Mouse (Mus musculus): ENCODE results near the gene Tmem82.
"Not testable (repeated sequence)": the region's sequence is repeated elsewhere in the genome, so short reads cannot be mapped to it uniquely, and the experiment has no call there.

Tmem82 gene

DNA sequence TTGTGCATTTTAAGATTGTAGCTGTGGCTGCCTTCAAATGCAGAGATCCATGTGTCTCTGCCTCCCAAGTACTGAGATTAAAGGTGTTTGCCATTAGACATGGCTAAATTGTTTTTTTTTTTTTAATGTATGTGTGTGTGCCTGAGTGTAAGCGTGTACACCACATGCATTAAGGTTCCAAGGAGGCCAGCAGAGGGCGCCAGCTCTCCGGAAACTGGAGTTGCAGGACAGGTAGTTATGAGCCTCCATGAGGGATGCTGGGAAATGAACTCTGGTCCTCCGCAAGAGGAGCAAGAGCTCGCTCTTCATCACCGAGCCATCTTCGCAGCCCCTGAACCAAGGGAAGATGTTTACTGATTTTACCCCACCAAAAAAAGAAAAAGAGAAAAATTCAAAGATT is 41.6 kb downstream of the Tmem82 start:
- no peak for DNase-seq (ENCODE audit: low spot score in 2 of 2)

GRCm38 (mm10) chr4:141576404-141576803 is 42.0 kb downstream of the Tmem82 start:
- DNase-seq (ENCODE audit: low spot score in 2 of 2) = no peak

- DNase-seq (ENCODE audit: low spot score in 2 of 2) = peak; percentile 64 to 93
Measured at GRCm38 (mm10) chr4:141574789-141575702, 43.4 kb downstream of the Tmem82 start.

DNA sequence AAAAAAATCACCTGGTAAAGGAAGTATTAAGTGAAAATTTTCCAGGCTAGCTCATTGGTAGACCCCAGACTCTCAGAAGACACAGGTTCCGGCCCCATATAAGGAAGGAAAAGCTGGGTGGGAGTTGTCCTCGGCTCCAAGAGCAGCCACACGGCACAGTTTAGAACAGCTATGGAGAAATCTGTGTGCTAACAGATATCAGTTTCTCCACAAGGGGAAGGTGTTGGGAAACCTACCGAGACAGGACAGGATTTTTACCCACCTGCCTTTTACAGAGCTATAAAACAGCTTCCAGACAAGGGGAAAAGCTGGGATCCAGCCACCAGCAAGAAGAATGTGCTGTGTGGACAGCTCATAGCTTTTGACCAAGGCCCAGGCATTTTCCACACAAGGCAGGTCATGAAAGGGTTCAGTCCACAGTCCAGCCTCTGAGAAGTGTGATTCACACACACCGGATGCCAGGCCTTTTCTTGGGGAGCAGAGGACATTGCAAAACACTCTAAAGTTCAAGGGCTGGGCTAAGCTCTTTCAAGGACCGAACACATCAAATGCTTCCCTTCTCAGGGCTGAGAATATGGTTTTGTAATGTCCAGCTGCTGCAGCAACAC is 45.0 kb downstream of the Tmem82 start:
- DNase-seq (ENCODE audit: low spot score in 2 of 2) = no peak

DNA sequence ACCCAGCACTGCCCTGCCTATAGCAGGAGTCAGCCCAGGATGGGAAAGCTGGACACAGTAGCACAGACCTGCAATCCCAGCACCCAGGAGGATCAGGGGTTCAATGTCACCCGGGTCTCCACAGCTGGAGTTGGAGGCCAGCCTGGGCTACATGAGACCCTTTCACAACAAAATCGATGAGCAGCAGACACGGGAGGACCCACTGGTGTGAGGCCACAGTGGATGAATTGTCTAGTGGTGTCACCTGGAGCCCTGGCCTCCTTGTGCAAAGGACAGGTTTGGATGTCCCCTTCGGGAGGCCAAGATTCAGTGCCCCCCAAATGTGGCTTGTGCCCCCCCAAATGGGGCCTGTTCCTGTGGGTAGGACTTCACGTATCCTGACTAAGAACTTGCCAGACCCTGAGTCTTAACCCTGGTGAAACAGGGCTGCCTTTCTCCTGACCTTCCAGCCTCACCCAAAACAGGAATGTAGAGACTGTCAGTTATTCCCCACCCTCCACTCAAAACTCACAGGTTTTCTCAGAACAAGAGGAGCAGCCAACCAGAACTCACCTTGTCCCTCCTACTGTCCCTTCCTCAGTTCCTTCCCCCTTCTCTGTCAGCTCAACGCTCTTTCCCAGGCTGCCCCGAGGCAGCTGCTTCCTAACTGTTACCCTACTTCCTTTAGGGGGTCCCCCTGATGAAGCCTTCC is 45.6 kb downstream of the Tmem82 start:
- no peak for DNase-seq (ENCODE audit: low spot score in 2 of 2)

GRCm38 (mm10) chr4:141571934-141572333 is 46.5 kb downstream of the Tmem82 start:
- DNase-seq (ENCODE audit: low spot score in 2 of 2) = no peak

DNA sequence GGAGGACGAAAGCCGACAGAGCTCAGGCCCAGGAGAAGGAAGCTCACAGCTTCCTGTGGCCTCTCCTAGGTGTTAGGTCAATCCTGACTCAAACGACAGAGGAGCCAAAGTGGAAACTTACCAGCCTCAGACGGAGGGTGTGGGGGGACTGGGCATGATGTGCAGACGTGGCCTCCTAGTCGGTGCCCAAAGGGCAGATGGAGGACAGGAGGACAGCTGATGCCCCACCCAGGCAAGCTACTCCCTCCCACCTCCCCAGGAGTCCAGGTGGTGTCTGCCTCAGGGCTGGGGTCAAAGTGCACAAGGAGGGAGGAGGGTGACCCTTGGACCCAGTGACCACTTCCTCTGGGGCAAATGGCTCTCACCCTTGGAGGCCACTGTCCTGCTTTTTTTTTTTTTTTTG is 47.1 kb downstream of the Tmem82 start:
- DNase-seq (ENCODE audit: low spot score in 2 of 2) = no peak

GRCm38 (mm10) chr4:141570821-141571220 is 47.6 kb downstream of the Tmem82 start:
- DNase-seq (ENCODE audit: low spot score in 2 of 2) = no peak

GRCm38 (mm10) chr4:141570004-141570403 is 48.4 kb downstream of the Tmem82 start:
- no peak for DNase-seq (ENCODE audit: low spot score in 2 of 2)

DNA sequence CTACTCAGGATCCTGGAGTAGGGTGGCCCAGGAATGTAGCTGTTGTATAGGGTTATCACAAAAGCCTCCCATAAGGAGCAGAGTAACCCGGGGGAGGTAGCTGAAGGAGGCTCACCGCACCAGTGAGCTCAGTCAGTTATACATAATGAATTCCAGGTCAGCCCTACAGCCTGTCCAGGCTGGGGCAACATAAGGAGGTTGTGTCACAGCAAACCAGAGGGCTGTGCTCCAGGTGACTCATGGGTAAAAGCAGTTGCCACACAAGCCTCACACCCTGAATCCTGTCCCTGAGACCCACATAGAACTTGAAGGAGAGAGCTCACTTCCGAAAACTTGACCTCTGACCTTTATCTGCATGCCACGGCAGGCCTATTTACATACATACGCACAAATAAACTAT is 49.5 kb downstream of the Tmem82 start:
- DNase-seq (ENCODE audit: low spot score in 2 of 2) = no peak

DNA sequence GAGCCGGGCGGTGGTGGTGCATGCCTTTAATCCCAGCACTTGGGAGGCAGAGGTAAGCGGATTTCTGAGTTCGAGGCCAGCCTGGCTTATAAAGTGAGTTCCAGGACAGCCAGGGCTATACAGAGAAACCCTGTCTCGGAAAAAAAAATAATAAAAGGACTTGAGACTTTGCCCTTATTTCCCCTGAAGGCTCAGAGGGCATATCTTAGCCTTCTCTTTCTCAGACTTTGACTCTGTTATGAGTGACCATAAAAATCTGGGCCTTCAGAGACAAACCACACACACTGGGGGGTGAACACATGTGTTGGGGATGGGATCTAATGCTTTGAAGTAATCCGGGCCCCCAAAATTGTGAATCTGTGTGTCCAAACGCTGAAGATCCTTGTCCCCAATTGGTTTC is 51.3 kb downstream of the Tmem82 start:
- not testable (repeated sequence) for DNase-seq (ENCODE audit: low spot score in 2 of 2)

DNA sequence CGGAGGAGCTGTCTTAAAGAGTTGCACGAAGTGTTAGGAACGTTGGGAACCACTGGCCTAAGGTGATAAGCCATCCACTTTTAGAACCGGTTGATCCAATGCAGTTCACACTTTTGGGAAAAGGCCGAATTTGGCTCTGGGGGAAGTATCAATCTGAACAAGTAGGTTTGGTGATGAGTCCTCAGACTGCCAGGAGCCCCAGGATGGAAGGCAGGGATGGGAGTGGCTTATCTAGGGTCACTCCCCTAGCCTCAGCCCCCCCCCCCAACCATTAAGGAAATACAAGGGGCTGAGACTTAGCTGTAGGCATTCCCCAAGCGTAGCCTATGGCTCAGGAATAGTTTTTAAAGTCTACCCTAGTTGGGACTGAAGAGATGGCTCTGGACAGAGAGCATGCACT is 52.2 kb downstream of the Tmem82 start:
- no peak for DNase-seq (ENCODE audit: low spot score in 2 of 2)

DNA sequence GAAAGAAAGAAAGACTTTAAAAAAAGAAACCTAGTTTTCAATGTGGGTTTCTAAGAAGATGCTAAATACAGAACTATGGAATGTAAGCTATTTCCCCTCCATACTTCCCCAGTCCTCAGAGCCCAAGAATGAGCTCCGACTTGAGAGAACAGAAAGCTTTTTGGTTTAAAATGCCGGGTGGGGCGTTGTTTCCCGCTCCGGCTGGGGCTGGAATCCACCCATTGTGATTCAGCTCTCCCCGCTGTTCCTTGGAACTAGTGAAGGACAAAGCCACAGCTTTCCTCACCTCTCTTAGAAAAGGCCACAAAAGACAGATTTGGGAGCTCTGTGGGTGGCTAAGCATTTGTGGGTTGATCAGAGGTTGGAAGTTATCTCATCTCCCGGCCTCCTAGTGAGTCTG is 53.1 kb downstream of the Tmem82 start:
- DNase-seq (ENCODE audit: low spot score in 2 of 2) = no peak

DNA sequence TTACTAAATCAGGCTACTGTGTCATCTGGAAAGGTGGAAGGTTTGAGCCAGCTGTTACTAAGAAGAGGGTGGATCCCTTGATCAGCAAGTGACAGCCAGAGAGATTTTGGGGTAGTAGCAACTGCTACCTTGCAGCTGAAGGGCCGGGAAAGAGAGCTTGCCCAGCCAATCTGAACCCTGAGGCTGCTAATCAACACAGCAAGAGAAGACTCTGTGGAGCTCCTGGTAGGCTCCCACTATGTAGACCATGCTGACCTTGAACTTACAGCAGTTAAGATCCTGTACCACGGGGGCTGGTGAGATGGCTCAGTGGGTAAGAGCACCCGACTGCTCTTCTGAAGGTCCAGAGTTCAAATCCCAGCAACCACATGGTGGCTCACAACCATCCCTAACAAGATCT is 53.8 kb downstream of the Tmem82 start:
- DNase-seq (ENCODE audit: low spot score in 2 of 2) = no peak

DNA sequence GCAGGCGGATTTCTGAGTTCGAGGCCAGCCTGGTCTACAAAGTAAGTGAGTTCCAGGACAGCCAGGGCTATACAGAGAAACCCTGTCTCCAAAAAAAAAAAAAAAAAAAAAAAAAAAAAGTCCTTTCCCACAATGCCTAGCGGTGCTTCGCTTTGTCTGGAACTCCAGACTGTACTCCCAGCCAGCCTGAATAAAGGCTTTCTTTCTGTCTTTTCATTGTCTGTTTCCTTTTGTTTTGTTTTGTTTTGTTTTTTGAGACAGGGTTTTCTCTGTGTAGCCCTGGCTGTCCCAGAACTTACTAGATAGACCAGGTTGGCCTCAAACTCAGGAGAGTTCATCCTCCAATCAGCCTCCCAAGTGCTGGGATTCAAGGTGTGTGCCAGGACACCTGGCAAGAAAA is 54.2 kb downstream of the Tmem82 start:
- no peak for DNase-seq (ENCODE audit: low spot score in 2 of 2)

Data from thymus, postnatal 10 days (tissue).